Mouse (Mus musculus) Patski (cell line): ENCODE measurements at regions not wholly inside any gene's neighbourhood (a gene's known extent, or its start where the extent isn't known, plus 50 kb on each side); places are given as distances from the start of the nearest gene placed in this dataset.

ENCODE experiments used
- ATAC-seq: fragments of 100-300 bp; one replicate; pipeline ENCODE4 v1.8.0; 2021
- CTCF ChIA-PET: fragments of 350-600 bp; sonication (Branson Sonifier 250); formaldehyde crosslinking; loops from one replicate; lab custom pipeline; 2022; ENCODE audit warnings: inconsistent platforms; lab: Charles Lee
- POLR2A ChIA-PET: fragments of 350-600 bp; sonication (Branson Sonifier 250); formaldehyde crosslinking; loops from one replicate; lab custom pipeline; 2022; ENCODE audit warnings: antibody characterized with exemption, inconsistent platforms; lab: Charles Lee
- DNase-seq: peaks from one replicate; pipeline ENCODE4 v3.0.0-alpha.2; 2011; ENCODE audit warnings: low read depth, low spot score
- H3K27me3 ChIP-seq: fragments of 371-371 bp; one replicate; pipeline ENCODE4 v1.5.1; 2021
- CTCF ChIP-seq: fragments of 100-300 bp; IDR thresholded peaks from one replicate; pipeline ENCODE4 v1.5.1; 2021
- in situ Hi-C: fragments of 300-500 bp; cut with MboI; formaldehyde crosslinking; loops from 3 replicates; pipeline ENCODE4 v1.11.1; 2018; ENCODE audit warnings: low pct_unique_long_range_greater_than_20kb, mixed read lengths

GRCm38 (mm10) chr15:17245096-17245495 lies 516.5 kb downstream of the Cdh9 start:
- in situ Hi-C loops: no loop called here
- ChIA-PET POLR2A (no interaction called here), CTCF (no interaction called here)
- ATAC-seq (no peak), DNase-seq (no peak)
- no peaks in the 10 kb centered on the region for H3K27me3 ChIP-seq
- no peak for TF ChIP-seq CTCF

- ChIA-PET POLR2A (no interaction called here), CTCF (no interaction called here)
- in situ Hi-C loops: no loop called here
- H3K27me3 ChIP-seq: no peaks in the 10 kb centered on the region
- DNase-seq (no peak), ATAC-seq (no peak)
- TF ChIP-seq CTCF: no peak
Measured at GRCm38 (mm10) chr15:17289221-17289620, 560.7 kb downstream of the Cdh9 start.
